Mouse (Mus musculus) lung, embryonic 16.5 days (tissue): ENCODE measurements around the gene Fgf2. TPM values are rescaled to one million over a fixed set of nuclear protein-coding genes. Genes with fewer than 3 reads are reported as not detected.

ENCODE experiments used
- ATAC-seq: fragments of 200-750 bp; cut with Nextera tagmentation; 2 replicates; pipeline ENCODE4 v1.8.0; 2017; ENCODE audit warnings: low read depth, mild to moderate bottlenecking, moderate library complexity
- H3K27ac ChIP-seq: fragments of 300-500 bp; sonication (generic); 2 replicates; pipeline ENCODE4 v1.5.1; 2014; ENCODE audit warnings: mild to moderate bottlenecking, control low read depth, low read length
- H3K27me3 ChIP-seq: fragments of 300-500 bp; sonication (generic); 2 replicates; pipeline ENCODE4 v1.6.1; 2014; ENCODE audit warnings: low read depth, low read length, mixed read lengths; ENCODE audit not compliant: control insufficient read depth, insufficient read depth
- H3K36me3 ChIP-seq: fragments of 300-500 bp; sonication (generic); 2 replicates; pipeline ENCODE4 v1.6.1; 2014; ENCODE audit warnings: low read length; ENCODE audit not compliant: control insufficient read depth, insufficient read depth
- H3K4me1 ChIP-seq: fragments of 300-500 bp; sonication (generic); replicated peaks from 2 replicates; pipeline ENCODE4 v1.6.1; 2014; ENCODE audit warnings: low read length, mixed read lengths; ENCODE audit not compliant: control insufficient read depth, insufficient read depth
- H3K4me2 ChIP-seq: fragments of 300-500 bp; sonication (generic); 2 replicates; pipeline ENCODE4 v1.6.1; 2014; ENCODE audit warnings: low read depth, low read length, control low read depth
- H3K4me3 ChIP-seq: fragments of 300-500 bp; sonication (generic); 2 replicates; pipeline ENCODE4 v1.5.1; 2014; ENCODE audit warnings: mild to moderate bottlenecking, low read length, control low read depth
- H3K9ac ChIP-seq: fragments of 300-500 bp; sonication (generic); 2 replicates; pipeline ENCODE4 v1.6.1; 2014; ENCODE audit warnings: low read length, control low read depth
- H3K9me3 ChIP-seq: fragments of 300-500 bp; sonication (generic); 2 replicates; pipeline ENCODE4 v1.6.1; 2016; ENCODE audit warnings: low read length; ENCODE audit not compliant: control insufficient read depth
- WGBS: fragments of 180-500 bp; shearing (Covaris S2); extraction: QIAGEN DNeasy Blood & Tissue Kit; methylation state at CpG from one replicate; pipeline ENCODE4 v1.1.7; 2014; 5-methylcytosine and 5-hydroxymethylcytosine counted together
- polyA plus RNA-seq: library from polyadenylated mRNA; unstranded; fragments of >200 nt; fragmentation: Nextera tagmentation; extraction: Ambion mirVana; gene quantifications from 2 replicates; pipeline ENCODE4 v1.2.1, GENCODE M21; 2015

Fgf2 gene
- polyA plus RNA-seq: 2.8 and 3.1 TPM in 2 replicates

DNA sequence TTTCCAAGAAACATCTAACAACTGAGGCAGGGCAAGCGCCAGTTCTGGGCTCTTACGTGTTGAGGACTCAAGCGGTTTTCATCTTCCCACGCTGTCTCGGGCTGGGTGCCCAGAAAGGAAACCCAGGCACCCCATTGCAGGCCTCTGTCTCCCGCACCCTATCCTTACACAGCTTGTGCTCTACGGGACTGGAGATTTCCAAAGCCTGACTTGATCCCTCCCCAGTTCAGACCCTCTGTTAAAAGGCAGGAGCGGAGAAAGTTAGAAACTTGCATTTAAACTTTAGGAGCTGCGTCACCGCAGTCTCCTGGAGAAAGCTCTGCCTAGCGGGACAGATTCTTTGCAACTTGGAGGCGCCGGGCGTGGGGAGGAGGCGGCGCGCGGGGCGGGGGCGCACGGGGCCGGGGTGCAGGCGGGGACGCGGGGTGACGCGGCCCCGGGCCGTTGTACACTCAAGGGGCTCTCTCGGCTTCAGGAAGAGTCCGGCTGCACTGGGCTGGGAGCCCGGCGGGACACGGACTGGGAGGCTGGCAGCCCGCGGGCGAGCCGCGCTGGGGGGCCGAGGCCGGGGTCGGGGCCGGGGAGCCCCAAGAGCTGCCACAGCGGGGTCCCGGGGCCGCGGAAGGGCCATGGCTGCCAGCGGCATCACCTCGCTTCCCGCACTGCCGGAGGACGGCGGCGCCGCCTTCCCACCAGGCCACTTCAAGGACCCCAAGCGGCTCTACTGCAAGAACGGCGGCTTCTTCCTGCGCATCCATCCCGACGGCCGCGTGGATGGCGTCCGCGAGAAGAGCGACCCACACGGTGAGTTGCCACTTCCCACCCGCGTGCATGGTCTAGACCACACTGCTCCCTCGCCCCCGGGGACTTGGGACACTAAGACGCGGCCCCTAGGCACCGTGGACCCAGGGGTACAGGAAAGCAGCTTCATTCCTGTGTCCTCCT, at the start of gene Fgf2:
TSS of gene Fgf2 (plus strand) at position 126 of the 945 bp plus-strand sequence.
- Histone ChIP-seq H3K36me3 (no peaks in the 10 kb centered on the region), H3K27ac (peak within 1 kb of the TSS; percentile 43), H3K4me2 (peak within 1 kb of the TSS; percentile 97), H3K27me3 (peaks cover 9% of the 10 kb centered on the region; the same call in 1 of the 2 replicates), H3K9ac (peak within 1 kb of the TSS; percentile 85), H3K4me1 (peaks cover 17% of the 10 kb centered on the region), H3K9me3 (no peaks in the 10 kb centered on the region), H3K4me3 (peak within 1 kb of the TSS; percentile 75)
- ATAC-seq: peak; percentile 77
- WGBS: under 1% methylated on average over 64 of the region's 75 CpGs

- no peaks in the 10 kb centered on the region; the same call in 1 of the 2 replicates for H3K4me1 ChIP-seq
- H3K4me3 ChIP-seq: no peak overlapping the region
- no peaks in the 10 kb centered on the region for H3K9me3 ChIP-seq
- ATAC-seq: no peak
- H3K36me3 ChIP-seq: no peaks in the 10 kb centered on the region
- 57% methylated on average over 3 of the region's 3 CpGs for WGBS
- no peak overlapping the region for H3K4me2 ChIP-seq
- H3K9ac ChIP-seq: no peak overlapping the region
- H3K27me3 ChIP-seq: no peaks in the 10 kb centered on the region
- no peak overlapping the region for H3K27ac ChIP-seq
Observed at GRCm38 (mm10) chr3:37299470-37299869, 48.7 kb upstream of the Fgf2 start.

- Histone ChIP-seq H3K4me3 (no peak overlapping the region), H3K36me3 (no peaks in the 10 kb centered on the region), H3K27me3 (no peaks in the 10 kb centered on the region), H3K4me2 (no peak overlapping the region), H3K9me3 (peaks cover 3% of the 10 kb centered on the region; the same call in 1 of the 2 replicates), H3K4me1 (no peaks in the 10 kb centered on the region; the same call in 1 of the 2 replicates), H3K27ac (0 out of 2 replicates have a peak overlapping the region, but pooled peaks have one; percentile 10), H3K9ac (no peak overlapping the region)
- no peak for ATAC-seq
- WGBS: 35% methylated on average over 12 of the region's 12 CpGs
Observed at GRCm38 (mm10) chr3:37302685-37303084, 45.5 kb upstream of the Fgf2 start.

DNA sequence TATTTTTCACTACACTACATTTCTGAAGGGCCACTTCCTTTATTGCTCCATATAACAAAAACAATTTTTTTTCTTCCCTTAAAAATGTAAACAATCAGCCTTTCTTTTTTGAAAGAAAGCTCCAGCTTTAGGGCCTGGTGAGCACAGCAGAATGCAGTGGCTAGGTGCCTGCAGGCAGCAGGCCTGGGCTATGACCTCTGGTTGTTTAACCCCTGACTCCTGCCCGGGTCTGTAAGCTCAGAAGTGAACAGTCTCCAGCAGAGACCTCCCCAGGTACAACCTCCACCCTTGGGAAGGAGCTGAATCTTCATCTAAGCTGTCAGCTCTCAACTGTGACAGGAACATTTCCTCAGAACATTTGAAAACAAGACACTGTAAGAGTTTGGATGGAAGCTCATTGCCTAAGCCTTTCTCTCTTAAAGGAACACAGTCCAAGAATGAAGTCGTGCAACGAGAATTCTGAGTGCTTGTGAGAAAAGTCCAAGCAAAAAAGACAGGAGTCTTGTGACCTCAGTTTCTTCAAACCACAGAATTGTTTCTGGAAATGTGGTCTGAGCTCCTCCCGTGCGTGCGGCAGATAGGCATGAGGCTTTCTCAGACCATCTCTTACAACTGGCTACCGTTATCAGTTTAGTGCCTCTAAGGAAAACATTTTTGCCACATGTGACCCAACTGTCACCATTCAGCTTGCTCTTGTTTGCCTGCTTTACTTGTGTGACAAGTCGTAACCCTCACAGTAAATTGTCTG, 44.6 kb upstream of the Fgf2 start:
- Histone ChIP-seq H3K9ac (no peak overlapping the region), H3K4me1 (no peaks in the 10 kb centered on the region; the same call in 1 of the 2 replicates), H3K9me3 (peaks cover 3% of the 10 kb centered on the region; the same call in 1 of the 2 replicates), H3K27ac (peak overlapping the region; percentile 85), H3K27me3 (no peaks in the 10 kb centered on the region), H3K4me2 (no peak overlapping the region), H3K36me3 (no peaks in the 10 kb centered on the region), H3K4me3 (no peak overlapping the region)
- peak; percentile 57 for ATAC-seq
- WGBS: 50% methylated on average over 8 of the region's 8 CpGs

- 2% methylated on average over 10 of the region's 10 CpGs for WGBS
- H3K27ac ChIP-seq: no peak overlapping the region
- no peak for ATAC-seq
Observed at GRCm38 (mm10) chr3:37311897-37312369, 36.2 kb upstream of the Fgf2 start.

GRCm38 (mm10) chr3:37312370-37312941, 35.7 kb upstream of the Fgf2 start, which contains the start of the genes Bbs12 and Cetn4:
TSS of gene Bbs12 (plus strand) at chr3:37312554.
TSS of gene Cetn4 (minus strand) at chr3:37312708.
- peak within 1 kb of the TSS; percentile 90 for H3K9ac ChIP-seq
- ATAC-seq: peak; percentile 99
- peak within 1 kb of the TSS; percentile 66 for H3K27ac ChIP-seq
- WGBS: 0% methylated on average over 38 of the region's 54 CpGs
- H3K9me3 ChIP-seq: no peaks in the 10 kb centered on the region
- 0 out of 2 replicates have a peak, but pooled peaks cover 9% of the 10 kb centered on the region for H3K4me1 ChIP-seq
- H3K4me3 ChIP-seq: peak within 1 kb of the TSS; percentile 77
- no peaks in the 10 kb centered on the region for H3K36me3 ChIP-seq
- peak within 1 kb of the TSS; percentile 56 for H3K4me2 ChIP-seq
- no peaks in the 10 kb centered on the region for H3K27me3 ChIP-seq

More at GRCm38 (mm10) chr3:37311897-37312369, 36.2 kb upstream of the Fgf2 start:
- H3K4me1 ChIP-seq: 0 out of 2 replicates have a peak, but pooled peaks cover 9% of the 10 kb centered on the region
- H3K27me3 ChIP-seq: no peaks in the 10 kb centered on the region
- no peaks in the 10 kb centered on the region for H3K9me3 ChIP-seq
- H3K9ac ChIP-seq: peak overlapping the region; percentile 90
- H3K36me3 ChIP-seq: no peaks in the 10 kb centered on the region
- peak overlapping the region; percentile 77 for H3K4me3 ChIP-seq
- H3K4me2 ChIP-seq: peak overlapping the region; percentile 56

DNA sequence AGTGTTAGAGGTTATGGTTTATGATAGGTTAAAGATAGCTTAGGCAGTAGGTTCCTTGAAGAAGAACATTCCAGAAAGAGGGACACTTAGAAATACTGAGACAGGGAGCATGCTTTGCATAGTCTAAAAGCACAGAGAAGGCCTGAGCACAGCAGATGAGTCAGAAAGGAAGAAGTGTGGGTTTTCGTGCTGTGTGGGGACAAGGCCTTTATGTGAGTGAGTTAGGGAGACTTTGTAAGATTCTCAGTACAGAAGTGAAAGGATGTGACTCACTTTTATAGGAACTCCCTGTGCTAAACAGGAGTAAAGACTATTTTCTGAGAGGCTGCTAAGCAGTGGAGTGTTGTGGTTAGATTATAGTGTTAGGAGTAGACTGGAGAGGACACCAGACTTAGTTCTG, 34.8 kb upstream of the Fgf2 start:
- Histone ChIP-seq H3K4me3 (peak overlapping the region; percentile 77), H3K36me3 (no peaks in the 10 kb centered on the region), H3K4me2 (peak overlapping the region; percentile 56), H3K27me3 (no peaks in the 10 kb centered on the region), H3K9me3 (no peaks in the 10 kb centered on the region), H3K4me1 (0 out of 2 replicates have a peak, but pooled peaks cover 9% of the 10 kb centered on the region), H3K27ac (peak overlapping the region; percentile 30; the same call in 1 of the 2 replicates), H3K9ac (peak overlapping the region; percentile 58)
- no peak for ATAC-seq
- WGBS: 35% methylated on average over 1 of the region's 1 CpGs

GRCm38 (mm10) chr3:37316233-37316632, 31.9 kb upstream of the Fgf2 start:
- H3K4me3 ChIP-seq: no peak overlapping the region
- no peaks in the 10 kb centered on the region for H3K27me3 ChIP-seq
- H3K4me2 ChIP-seq: no peak overlapping the region
- H3K27ac ChIP-seq: no peak overlapping the region
- H3K9ac ChIP-seq: no peak overlapping the region
- 85% methylated on average over 1 of the region's 1 CpGs for WGBS
- peaks cover 15% of the 10 kb centered on the region for H3K36me3 ChIP-seq
- H3K9me3 ChIP-seq: no peaks in the 10 kb centered on the region
- ATAC-seq: no peak
- 0 out of 2 replicates have a peak, but pooled peaks cover 9% of the 10 kb centered on the region for H3K4me1 ChIP-seq
